Mouse (Mus musculus): ENCODE results near the gene 2010005H15Rik.
"Not testable (repeated sequence)": the region's sequence is repeated elsewhere in the genome, so short reads cannot be mapped to it uniquely, and the experiment has no call there.

Gene 2010005H15Rik

DNA sequence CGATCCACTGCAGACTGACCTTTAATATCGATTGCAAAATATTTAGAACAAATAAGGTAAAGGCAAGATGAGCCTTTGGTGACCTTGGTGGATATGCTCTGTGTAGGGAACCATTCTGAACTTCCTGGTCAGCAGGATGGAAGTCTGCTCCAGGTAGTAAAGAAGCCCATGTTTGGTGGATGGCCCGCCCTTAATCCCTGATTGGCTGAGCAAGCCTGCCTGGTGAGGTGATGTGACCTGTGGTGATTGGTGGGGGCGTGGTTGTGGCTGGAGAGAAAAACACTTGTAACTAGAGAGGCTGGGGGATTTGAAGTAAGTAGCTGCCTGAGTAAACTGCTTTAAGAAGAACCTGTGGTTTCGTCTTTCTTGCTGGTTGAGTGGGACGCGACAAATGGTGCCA, at the start of gene 2010005H15Rik:
2010005H15Rik (plus strand) TSS at position 301 of the 400 bp plus-strand sequence.
- DNase-seq (ENCODE audit: low read depth), result not testable (repeated sequence)

DNA sequence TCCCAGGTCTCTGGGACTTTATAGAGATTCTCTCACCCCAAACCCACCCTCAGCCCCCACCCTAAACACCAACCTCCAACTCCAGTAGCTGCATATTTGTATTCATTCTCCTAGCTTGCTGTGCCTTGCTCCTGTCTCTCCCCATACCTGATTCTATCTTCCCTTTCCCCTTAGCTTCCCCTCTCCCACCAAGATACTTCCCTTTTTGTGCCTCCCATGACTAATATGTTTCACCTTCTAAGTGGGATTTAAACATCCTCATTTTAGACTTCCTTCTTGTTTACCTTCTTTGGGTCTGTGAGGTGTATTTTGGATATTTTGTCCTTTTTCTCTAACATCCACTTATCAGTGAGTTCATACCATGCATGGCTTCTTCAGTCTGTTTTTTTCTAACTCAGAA, 45.2 kb upstream of the 2010005H15Rik start:
- DNase-seq (ENCODE audit: low read depth), result no peak

DNA sequence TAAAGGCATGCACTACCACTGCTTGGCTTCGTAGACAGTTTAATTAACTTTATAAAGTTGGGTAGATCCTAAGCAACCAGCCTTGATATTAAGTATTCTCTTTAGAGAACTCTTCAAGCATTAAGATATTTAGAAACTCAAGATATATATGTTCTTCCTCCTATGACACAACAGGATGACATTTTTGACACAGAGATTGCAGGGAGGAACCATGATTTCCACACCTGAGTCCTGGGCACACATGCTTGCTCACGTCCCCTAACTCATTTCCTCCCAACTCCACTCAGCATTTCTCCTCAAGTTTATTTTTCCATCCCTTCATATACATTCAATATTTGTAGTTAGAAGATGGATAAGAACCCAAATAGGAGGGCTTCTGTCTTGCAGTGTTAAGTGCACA, 41.4 kb upstream of the 2010005H15Rik start:
- DNase-seq (ENCODE audit: low read depth), result no peak

DNA sequence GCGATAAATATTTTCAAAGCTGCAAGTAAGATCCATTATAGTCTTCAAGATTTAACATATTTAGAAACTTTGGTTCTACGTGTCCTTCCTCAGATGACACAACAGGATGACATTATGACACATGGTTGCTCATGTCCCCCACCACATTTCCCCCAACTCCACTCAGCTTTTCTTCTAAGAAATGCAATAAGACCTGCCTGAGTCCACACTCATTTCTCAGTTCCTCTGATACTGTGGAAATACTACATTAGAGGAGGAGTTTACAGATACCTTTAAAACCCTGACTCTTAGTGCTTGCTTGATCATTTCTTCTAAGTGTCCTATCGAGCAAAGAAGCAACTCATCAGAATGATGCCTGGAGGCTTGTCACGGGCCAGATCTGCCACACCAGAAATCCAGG, 37.4 kb upstream of the 2010005H15Rik start, which contains the start of gene Gm5483:
Gm5483 (plus strand) TSS at position 301 of the 400 bp plus-strand sequence.
- DNase-seq (ENCODE audit: low read depth), result not testable (repeated sequence)

DNA sequence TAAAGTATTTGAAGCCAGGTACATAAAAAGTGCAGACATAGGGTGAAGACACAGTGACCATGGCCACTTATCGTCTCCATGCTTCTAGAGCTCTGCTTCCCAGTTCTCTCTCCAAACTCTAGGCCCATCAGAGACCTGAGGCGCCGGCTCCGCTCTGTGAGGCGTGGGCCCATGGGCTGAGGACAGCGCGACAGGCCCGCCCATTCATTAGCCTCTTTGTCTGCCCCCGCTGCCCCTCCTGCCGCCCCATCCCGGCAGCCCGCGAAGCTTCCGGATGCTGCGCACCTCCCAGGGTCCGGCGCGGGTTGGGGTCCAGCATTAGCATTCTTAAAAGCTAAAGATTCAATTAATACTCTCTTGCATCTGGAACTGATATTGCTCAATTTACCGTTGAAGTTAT, 22.0 kb upstream of the 2010005H15Rik start:
- DNase-seq (ENCODE audit: low read depth), result no peak

DNA sequence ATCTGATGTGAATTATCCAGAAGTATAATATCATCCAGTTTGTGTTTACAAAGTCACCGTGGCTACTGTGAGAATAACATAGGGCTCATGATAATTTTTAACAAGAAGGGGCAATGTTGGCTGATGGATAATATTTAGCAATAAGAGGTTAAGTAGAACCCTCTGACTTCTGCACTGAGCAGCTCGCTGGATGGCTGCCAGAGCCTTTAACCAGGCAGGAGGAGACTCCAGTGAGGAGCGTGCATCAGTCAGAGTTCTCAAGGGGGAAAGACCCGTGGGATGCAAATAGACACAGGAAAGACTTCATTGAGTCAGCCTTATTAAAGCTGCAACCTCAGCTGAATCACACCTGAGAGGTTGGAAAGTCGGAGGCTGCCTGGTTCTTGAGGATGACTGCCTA, 17.4 kb upstream of the 2010005H15Rik start:
- DNase-seq (ENCODE audit: low read depth), result no peak

DNA sequence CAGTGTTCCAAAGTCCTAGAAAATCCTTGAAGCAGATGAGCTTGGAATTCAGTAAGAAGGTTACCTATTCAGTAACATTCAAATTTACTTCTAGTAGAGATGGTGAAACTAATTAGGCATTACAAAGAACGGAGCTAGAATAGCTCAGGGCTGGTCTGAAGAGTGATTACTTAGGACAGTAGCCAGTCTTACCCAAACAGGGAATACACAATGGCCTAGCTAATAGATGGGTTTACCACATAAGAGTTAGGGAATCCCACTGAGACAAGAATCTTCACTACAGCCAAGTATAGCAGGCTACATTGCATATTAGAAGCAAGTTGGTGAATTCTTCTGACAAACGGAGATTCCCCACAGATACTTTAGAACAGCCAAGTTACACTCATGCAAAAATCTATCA, 15.6 kb upstream of the 2010005H15Rik start:
- DNase-seq (ENCODE audit: low read depth), result not testable (repeated sequence)

DNA sequence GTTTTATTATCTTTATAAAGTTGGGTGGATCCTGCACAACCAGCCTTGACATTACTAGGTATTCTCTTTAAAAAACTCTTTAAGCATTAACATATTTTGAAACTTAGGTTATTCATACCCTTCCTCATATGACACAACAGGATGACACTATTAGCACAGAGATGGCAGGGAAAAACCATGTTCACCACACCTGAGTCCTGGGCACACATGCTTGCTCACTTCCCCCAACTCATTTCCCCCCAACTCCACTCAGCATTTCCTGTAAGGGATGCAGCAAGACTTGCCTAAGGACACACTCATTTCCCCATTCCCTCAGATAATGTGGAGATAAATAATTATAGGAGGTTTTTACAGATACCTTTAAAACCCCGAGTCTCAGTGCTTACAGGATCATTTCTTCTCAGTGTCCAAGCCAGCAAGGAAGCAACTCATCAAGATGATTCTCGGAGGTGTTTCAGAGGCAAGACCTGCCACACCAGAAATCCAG, 11.3 kb upstream of the 2010005H15Rik start, which contains the start of gene Gm5416:
Gm5416 (plus strand) TSS at position 437 of the 487 bp plus-strand sequence.
- no peak for DNase-seq (ENCODE audit: low read depth)

DNA sequence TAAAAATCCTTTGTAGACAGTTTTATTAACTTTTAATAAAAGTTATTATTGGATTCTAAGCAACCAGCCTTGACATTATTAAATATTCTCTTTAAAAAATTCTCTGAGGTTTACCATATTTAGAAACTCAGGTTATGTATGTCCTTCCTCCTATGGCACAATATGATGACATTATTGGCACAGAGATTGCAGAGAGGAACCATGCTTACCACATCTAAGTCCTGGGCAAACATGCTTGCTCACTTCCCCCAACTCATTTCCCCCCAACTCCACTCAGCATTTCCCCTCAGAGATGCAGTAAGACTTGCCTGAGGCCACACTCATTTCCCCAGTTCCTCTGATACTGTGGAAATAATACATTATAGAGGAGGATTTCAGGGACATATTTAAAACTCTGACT, 39.3 kb downstream of the 2010005H15Rik start:
- not testable (repeated sequence) for DNase-seq (ENCODE audit: low read depth)

DNA sequence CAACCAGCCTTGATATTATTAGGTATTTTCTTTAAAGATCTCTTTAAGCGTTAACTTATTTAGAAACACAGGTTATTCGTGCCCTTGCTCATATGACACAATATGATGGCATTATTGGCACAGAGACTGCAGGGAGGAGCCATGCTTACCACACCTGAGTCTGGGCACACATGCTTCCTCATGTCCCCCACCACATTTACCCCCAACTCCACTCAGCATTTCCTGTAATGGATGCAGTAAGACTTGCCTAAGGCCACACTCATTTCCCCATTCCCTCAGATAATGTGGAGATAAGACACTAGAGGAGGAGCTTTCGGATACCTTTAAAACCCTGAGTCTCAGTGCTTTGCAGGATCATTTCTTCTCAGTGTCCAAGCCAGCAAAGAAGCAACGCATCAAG, 55.5 kb downstream of the 2010005H15Rik start, which contains the start of gene Stfa1:
Stfa1 (plus strand) TSS at position 156 of the 400 bp plus-strand sequence.
- not testable (repeated sequence) for DNase-seq (ENCODE audit: low read depth)

DNA sequence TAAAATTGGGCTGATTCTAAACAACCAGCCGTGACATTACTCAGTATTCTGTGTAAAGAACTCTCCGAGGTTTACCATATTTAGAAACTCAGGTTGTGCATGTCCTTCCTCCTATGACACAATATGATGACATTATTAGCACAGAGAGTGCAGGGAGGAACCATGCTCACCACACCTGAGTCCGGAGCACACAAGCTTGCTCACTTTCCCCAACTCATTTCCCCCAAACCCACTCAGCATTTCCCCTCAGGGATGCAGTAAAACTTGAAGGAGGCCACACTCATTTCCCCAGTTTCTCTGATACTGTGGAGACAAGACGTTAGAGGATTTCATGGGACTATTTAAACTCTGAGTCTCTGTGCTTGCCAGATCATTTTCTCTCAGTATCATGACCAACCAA, 67.9 kb downstream of the 2010005H15Rik start:
- DNase-seq (ENCODE audit: low read depth), result no peak
